Mouse (Mus musculus) liver, embryonic 14.5 days (tissue): ENCODE data around the gene Prss8.

Source experiments
- CTCF ChIP-seq: IDR thresholded peaks from 2 replicates; pipeline ENCODE4 v1.5.1; 2016; ENCODE audit warnings: antibody characterized with exemption, low read depth, control low read depth
- EP300 ChIP-seq: IDR thresholded peaks from 2 replicates; pipeline ENCODE4 v1.6.1; 2016; ENCODE audit warnings: antibody characterized with exemption, low read depth

GRCm38 (mm10) chr7:127978856-127979255 lies 49.0 kb upstream of the Prss8 start:
- no peak for TF ChIP-seq CTCF
- no peak for TF ChIP-seq EP300
